Mouse (Mus musculus): Measurements from ENCODE around the gene Zfp882. TPM values are rescaled to one million over a fixed set of nuclear protein-coding genes. Genes with fewer than 3 reads are reported as not detected.
"Not testable (repeated sequence)": the region's sequence is repeated elsewhere in the genome, so short reads cannot be mapped to it uniquely, and the experiment has no call there.

Gene Zfp882
- polyA plus RNA-seq, 1 experiment from 2014 or later = 18.4 TPM

GRCm38 (mm10) chr8:71922567-71923401 is 14.4 kb downstream of the Zfp882 start:
- H3K4me1 ChIP-seq (ENCODE audit: control insufficient read depth, insufficient read depth, low read length) = peaks cover 9% of the 10 kb centered on the region
- WGBS = under 1% methylated on average over 54 of the region's 57 CpGs
- no peaks in the 10 kb centered on the region for H3K9me3 ChIP-seq (replicated peaks; ENCODE audit: control insufficient read depth, low read length, poor library complexity, severe bottlenecking)
- peak overlapping the region; percentile 64 for H3K4me2 ChIP-seq (ENCODE audit: low read length)
- peaks cover 6% of the 10 kb centered on the region; the same call in 1 of the 2 replicates for H3K36me3 ChIP-seq (ENCODE audit: control insufficient read depth, insufficient read depth, low read length)
- H3K4me3 ChIP-seq (ENCODE audit: low read depth, low read length) = peak overlapping the region; percentile 63
- peak; percentile 99 for ATAC-seq
- H3K27me3 ChIP-seq (ENCODE audit: control insufficient read depth, insufficient read depth, low read depth, low read length) = no peaks in the 10 kb centered on the region
- H3K9ac ChIP-seq (ENCODE audit: low read depth, low read length) = peak overlapping the region; percentile 85
- peak overlapping the region; percentile 94 for H3K27ac ChIP-seq (ENCODE audit: low read length)

GRCm38 (mm10) chr8:71925791-71926190 is 17.4 kb downstream of the Zfp882 start:
- WGBS = over 99% methylated on average over 5 of the region's 5 CpGs
- no peak for ATAC-seq
- Histone ChIP-seq H3K27ac (ENCODE audit: low read length) (no peak overlapping the region), H3K36me3 (ENCODE audit: control insufficient read depth, insufficient read depth, low read length) (peaks cover 14% of the 10 kb centered on the region), H3K27me3 (ENCODE audit: control insufficient read depth, insufficient read depth, low read depth, low read length) (no peaks in the 10 kb centered on the region), H3K9ac (ENCODE audit: low read depth, low read length) (no peak overlapping the region), H3K4me3 (ENCODE audit: low read depth, low read length) (no peak overlapping the region), H3K9me3 (replicated peaks; ENCODE audit: control insufficient read depth, low read length, poor library complexity, severe bottlenecking) (no peaks in the 10 kb centered on the region), H3K4me1 (ENCODE audit: control insufficient read depth, insufficient read depth, low read length) (peaks cover 9% of the 10 kb centered on the region), H3K4me2 (ENCODE audit: low read length) (no peak overlapping the region)

- Histone ChIP-seq H3K4me1 (ENCODE audit: control insufficient read depth, insufficient read depth, low read length) (peaks cover 9% of the 10 kb centered on the region), H3K9ac (ENCODE audit: low read depth, low read length) (no peak overlapping the region), H3K4me2 (ENCODE audit: low read length) (no peak overlapping the region), H3K27me3 (ENCODE audit: control insufficient read depth, insufficient read depth, low read depth, low read length) (no peaks in the 10 kb centered on the region), H3K36me3 (ENCODE audit: control insufficient read depth, insufficient read depth, low read length) (peaks cover 19% of the 10 kb centered on the region), H3K9me3 (replicated peaks; ENCODE audit: control insufficient read depth, low read length, poor library complexity, severe bottlenecking) (no peaks in the 10 kb centered on the region), H3K4me3 (ENCODE audit: low read depth, low read length) (no peak overlapping the region), H3K27ac (ENCODE audit: low read length) (no peak overlapping the region)
- WGBS = 98% methylated on average over 3 of the region's 3 CpGs
- no peak for ATAC-seq
These were observed 18.1 kb downstream of the Zfp882 start for GRCm38 (mm10) chr8:71926551-71926950.

- no peak overlapping the region for H3K4me2 ChIP-seq (ENCODE audit: low read length)
- no peak for ATAC-seq
These were observed 19.4 kb downstream of the Zfp882 start for GRCm38 (mm10) chr8:71927779-71928178.

GRCm38 (mm10) chr8:71938037-71938436 is 29.6 kb downstream of the Zfp882 start:
- H3K9ac ChIP-seq (ENCODE audit: low read depth, low read length); ATAC-seq; H3K4me3 ChIP-seq (ENCODE audit: low read depth, low read length); H3K27ac ChIP-seq (ENCODE audit: low read length); H3K27me3 ChIP-seq (ENCODE audit: control insufficient read depth, insufficient read depth, low read depth, low read length); H3K4me1 ChIP-seq (ENCODE audit: control insufficient read depth, insufficient read depth, low read length); H3K4me2 ChIP-seq (ENCODE audit: low read length); H3K9me3 ChIP-seq (replicated peaks; ENCODE audit: control insufficient read depth, low read length, poor library complexity, severe bottlenecking); H3K36me3 ChIP-seq (ENCODE audit: control insufficient read depth, insufficient read depth, low read length): not testable (repeated sequence)
- WGBS = 91% methylated on average over 2 of the region's 2 CpGs

More at GRCm38 (mm10) chr8:71927779-71928178, 19.4 kb downstream of the Zfp882 start:
- Histone ChIP-seq H3K9ac (ENCODE audit: low read depth, low read length) (no peak overlapping the region), H3K36me3 (ENCODE audit: control insufficient read depth, insufficient read depth, low read length) (peaks cover 20% of the 10 kb centered on the region), H3K4me1 (ENCODE audit: control insufficient read depth, insufficient read depth, low read length) (peaks cover 9% of the 10 kb centered on the region), H3K27ac (ENCODE audit: low read length) (no peak overlapping the region), H3K27me3 (ENCODE audit: control insufficient read depth, insufficient read depth, low read depth, low read length) (no peaks in the 10 kb centered on the region), H3K4me3 (ENCODE audit: low read depth, low read length) (no peak overlapping the region), H3K9me3 (replicated peaks; ENCODE audit: control insufficient read depth, low read length, poor library complexity, severe bottlenecking) (no peaks in the 10 kb centered on the region)

- Histone ChIP-seq H3K4me3 (ENCODE audit: low read depth, low read length) (no peak overlapping the region), H3K27ac (ENCODE audit: low read length) (no peak overlapping the region), H3K9me3 (replicated peaks; ENCODE audit: control insufficient read depth, low read length, poor library complexity, severe bottlenecking) (no peaks in the 10 kb centered on the region), H3K9ac (ENCODE audit: low read depth, low read length) (no peak overlapping the region), H3K36me3 (ENCODE audit: control insufficient read depth, insufficient read depth, low read length) (no peaks in the 10 kb centered on the region), H3K27me3 (ENCODE audit: control insufficient read depth, insufficient read depth, low read depth, low read length) (no peaks in the 10 kb centered on the region), H3K4me1 (ENCODE audit: control insufficient read depth, insufficient read depth, low read length) (no peaks in the 10 kb centered on the region), H3K4me2 (ENCODE audit: low read length) (no peak overlapping the region)
- WGBS = 83% methylated on average over 2 of the region's 2 CpGs
- no peak for ATAC-seq
These were observed 32.1 kb downstream of the Zfp882 start for GRCm38 (mm10) chr8:71940293-71941208.

- no peak overlapping the region for H3K4me3 ChIP-seq (ENCODE audit: low read depth, low read length)
- WGBS = 72% methylated on average over 1 of the region's 1 CpGs
- H3K27me3 ChIP-seq (ENCODE audit: control insufficient read depth, insufficient read depth, low read depth, low read length) = no peaks in the 10 kb centered on the region; the same call in none of the 2 replicates
- H3K4me1 ChIP-seq (ENCODE audit: control insufficient read depth, insufficient read depth, low read length) = no peaks in the 10 kb centered on the region
- ATAC-seq = no peak
- no peak overlapping the region for H3K27ac ChIP-seq (ENCODE audit: low read length)
- no peaks in the 10 kb centered on the region for H3K36me3 ChIP-seq (ENCODE audit: control insufficient read depth, insufficient read depth, low read length)
- H3K9ac ChIP-seq (ENCODE audit: low read depth, low read length) = no peak overlapping the region
- no peak overlapping the region for H3K4me2 ChIP-seq (ENCODE audit: low read length)
- H3K9me3 ChIP-seq (replicated peaks; ENCODE audit: control insufficient read depth, low read length, poor library complexity, severe bottlenecking) = no peaks in the 10 kb centered on the region
These were observed 33.4 kb downstream of the Zfp882 start for GRCm38 (mm10) chr8:71941776-71942175.

GRCm38 (mm10) chr8:71948624-71949023 is 40.2 kb downstream of the Zfp882 start:
- ATAC-seq = no peak

More at GRCm38 (mm10) chr8:71948624-71949023, 40.2 kb downstream of the Zfp882 start:
- Histone ChIP-seq H3K4me2 (ENCODE audit: low read length) (no peak overlapping the region), H3K36me3 (ENCODE audit: control insufficient read depth, insufficient read depth, low read length) (no peaks in the 10 kb centered on the region), H3K4me1 (ENCODE audit: control insufficient read depth, insufficient read depth, low read length) (peaks cover 17% of the 10 kb centered on the region), H3K27ac (ENCODE audit: low read length) (no peak overlapping the region), H3K9ac (ENCODE audit: low read depth, low read length) (no peak overlapping the region), H3K9me3 (replicated peaks; ENCODE audit: control insufficient read depth, low read length, poor library complexity, severe bottlenecking) (no peaks in the 10 kb centered on the region), H3K27me3 (ENCODE audit: control insufficient read depth, insufficient read depth, low read depth, low read length) (no peaks in the 10 kb centered on the region; the same call in none of the 2 replicates), H3K4me3 (ENCODE audit: low read depth, low read length) (no peak overlapping the region)
- WGBS = 90% methylated on average over 5 of the region's 5 CpGs
